Mouse (Mus musculus): ENCODE results near the gene Epb41.

GRCm38 (mm10) chr4:131968873-131969272, 106.2 kb downstream of the Epb41 start:
- no peak for TF ChIP-seq CTCF (IDR thresholded peaks at IDR 0.05; ENCODE audit: low read depth, low read length)
- TF ChIP-seq POLR2A (IDR thresholded peaks at IDR 0.05; ENCODE audit: borderline replicate concordance, low read depth, low read length): no peak
